Mouse (Mus musculus): Measurements from ENCODE around the gene Sinhcaf. TPM values are rescaled to one million over a fixed set of nuclear protein-coding genes. Genes with fewer than 3 reads are reported as not detected.

Gene Sinhcaf
- total and polyA plus RNA-seq, 3 experiments: 57.5 to 146 (median 82.3) TPM

DNA sequence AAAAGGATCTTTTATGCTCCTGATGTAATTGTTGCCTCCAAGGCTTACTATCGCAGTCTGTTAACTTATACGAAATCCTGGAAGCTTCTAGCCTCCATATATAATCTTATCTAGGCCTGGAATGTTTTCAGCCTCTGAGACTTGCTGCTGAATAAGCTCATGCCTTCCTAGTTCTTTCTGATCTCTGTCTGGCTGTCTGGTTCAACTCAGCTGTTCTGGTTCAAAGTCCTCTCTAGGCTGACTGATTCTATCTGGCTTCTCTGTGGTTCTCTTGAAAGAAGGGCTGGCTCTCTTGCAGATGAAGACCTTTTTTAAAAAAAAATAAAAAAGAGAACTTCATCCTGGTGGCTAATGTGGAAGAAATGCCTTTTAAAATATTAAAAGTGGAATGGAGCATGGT lies 26.6 kb upstream of the Sinhcaf start:
- no peak for DNase-seq (ENCODE audit: extremely low read depth)
- H3K9me3 ChIP-seq (replicated peaks; ENCODE audit: low read length): no peaks in the 10 kb centered on the region
- dilution Hi-C loops (cut with MboI; ENCODE audit: extremely low pct_ligation_motif_present, extremely low pct_unique_long_range_greater_than_20kb, low sequenced_read_pairs) (no loop called here), in situ Hi-C loops (cut with MboI; ENCODE audit: low pct_ligation_motif_present, low pct_unique_long_range_greater_than_20kb, low sequenced_read_pairs) (no loop called here)
- no peak overlapping the region for H3K4me2 ChIP-seq (ENCODE audit: insufficient read depth, low read depth, poor library complexity, severe bottlenecking)
- TF ChIP-seq CHD1 (IDR thresholded peaks at IDR 0.05; ENCODE audit: low read depth, low read length) (no peak), GABPA (IDR thresholded peaks at IDR 0.05; ENCODE audit: insufficient replicate concordance, low read depth, low read length) (no peak), POLR2A (IDR thresholded peaks at IDR 0.05; ENCODE audit: low read depth, low read length) (no peak), TBP (conservative IDR thresholded peaks at IDR 0.05; ENCODE audit: low read depth, low read length) (no peak), UBTF (IDR thresholded peaks at IDR 0.05; ENCODE audit: low read depth, low read length) (no peak), JUN (IDR thresholded peaks at IDR 0.05; ENCODE audit: insufficient read depth, low read depth, low read length) (no peak), EP300 (IDR thresholded peaks at IDR 0.05; ENCODE audit: low read length) (no peak), ZNF384 (IDR thresholded peaks at IDR 0.05; ENCODE audit: low read depth, low read length) (no peak), ETS1 (conservative IDR thresholded peaks at IDR 0.05; ENCODE audit: low read depth, low read length) (no peak), MAZ (IDR thresholded peaks at IDR 0.05; ENCODE audit: low read depth, low read length) (no peak), MEF2A (IDR thresholded peaks at IDR 0.05; ENCODE audit: borderline replicate concordance, low read depth, low read length) (no peak), MYC (IDR thresholded peaks at IDR 0.05; ENCODE audit: low read depth, low read length) (no peak)
- H3K4me3 ChIP-seq (replicated peaks in 1 of 3; ENCODE audit: low read depth in 2 of 3, low read length in 2 of 3, poor library complexity in 1 of 3): no peak overlapping the region
- H3K36me3 ChIP-seq (replicated peaks in 1 of 2; ENCODE audit: control insufficient read depth in 1 of 2, insufficient read depth in 1 of 2, low read length in 1 of 2): no peaks in the 10 kb centered on the region
- no peaks in the 10 kb centered on the region for H3K27me3 ChIP-seq (replicated peaks)
- no peak overlapping the region for H3K9ac ChIP-seq (ENCODE audit: insufficient read depth, low read depth)
- H3K4me1 ChIP-seq (ENCODE audit: control insufficient read depth in 1 of 2, insufficient read depth in 2 of 2): peaks cover 7 to 17% of the 10 kb centered on the region in 2 experiments
- H3K79me2 ChIP-seq (replicated peaks; ENCODE audit: control insufficient read depth, extremely low read depth, insufficient read depth, poor library complexity, severe bottlenecking): no peaks in the 10 kb centered on the region
- no peak overlapping the region for H3K27ac ChIP-seq (ENCODE audit: insufficient read depth, low read depth)

DNA sequence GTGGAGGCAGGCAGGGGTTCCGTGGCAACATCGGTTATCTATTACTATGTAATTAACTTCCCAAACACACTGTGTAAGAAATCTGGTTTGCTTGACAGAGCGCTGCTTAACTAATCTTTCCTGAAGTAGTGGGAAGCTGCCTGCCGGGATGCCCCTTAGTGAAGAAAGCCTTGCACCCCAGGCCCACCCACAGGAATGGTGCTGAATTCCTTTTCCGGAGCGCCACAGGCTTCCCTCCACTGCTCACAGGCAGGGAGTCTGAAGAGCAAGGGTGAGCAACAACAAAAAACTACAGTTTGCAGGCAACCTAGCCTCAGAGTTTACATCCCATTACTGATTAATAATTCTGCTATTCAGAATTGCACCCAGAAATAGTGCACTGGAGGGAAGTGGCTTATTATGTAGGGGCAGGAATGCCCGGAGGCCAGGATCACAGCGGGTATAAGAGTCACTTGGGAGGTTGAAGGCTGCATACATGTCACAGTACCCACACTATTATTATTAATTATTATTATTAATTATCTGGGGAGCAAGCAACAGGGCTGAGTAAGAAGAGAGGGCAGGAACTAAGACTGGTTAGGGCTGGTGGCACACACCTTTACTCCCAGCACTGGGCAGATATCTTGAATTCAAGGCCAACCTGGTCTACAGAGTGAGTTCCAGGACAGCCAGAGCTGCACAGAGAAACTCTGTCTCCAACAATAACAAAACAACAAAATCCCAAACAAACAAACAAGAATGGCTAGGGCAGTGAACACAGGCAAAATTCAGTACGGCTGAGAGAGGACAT lies 26.0 kb upstream of the Sinhcaf start:
- Histone ChIP-seq H3K79me2 (replicated peaks; ENCODE audit: control insufficient read depth, extremely low read depth, insufficient read depth, poor library complexity, severe bottlenecking) (no peaks in the 10 kb centered on the region), H3K27me3 (replicated peaks) (no peaks in the 10 kb centered on the region), H3K4me2 (ENCODE audit: insufficient read depth, low read depth, poor library complexity, severe bottlenecking) (no peak overlapping the region; the same call in 1 of the 2 replicates), H3K27ac (ENCODE audit: insufficient read depth, low read depth) (no peak overlapping the region), H3K4me1 (ENCODE audit: control insufficient read depth in 1 of 2, insufficient read depth in 2 of 2) (peaks cover 7 to 17% of the 10 kb centered on the region in 2 experiments), H3K9me3 (replicated peaks; ENCODE audit: low read length) (no peaks in the 10 kb centered on the region), H3K36me3 (replicated peaks in 1 of 2; ENCODE audit: control insufficient read depth in 1 of 2, insufficient read depth in 1 of 2, low read length in 1 of 2) (no peaks in the 10 kb centered on the region), H3K4me3 (replicated peaks in 1 of 3; ENCODE audit: low read depth in 2 of 3, low read length in 2 of 3, poor library complexity in 1 of 3) (no peak overlapping the region), H3K9ac (ENCODE audit: insufficient read depth, low read depth) (no peak overlapping the region)
- dilution Hi-C loops (cut with MboI; ENCODE audit: extremely low pct_ligation_motif_present, extremely low pct_unique_long_range_greater_than_20kb, low sequenced_read_pairs) (no loop called here), in situ Hi-C loops (cut with MboI; ENCODE audit: low pct_ligation_motif_present, low pct_unique_long_range_greater_than_20kb, low sequenced_read_pairs) (no loop called here)
- TF ChIP-seq RAD21 (IDR thresholded peaks at IDR 0.05; ENCODE audit: low read depth, low read length): no peak
- TF ChIP-seq USF2 (conservative IDR thresholded peaks at IDR 0.05; ENCODE audit: low read depth, low read length): no peak
- no peak for TF ChIP-seq ZNF384 (IDR thresholded peaks at IDR 0.05; ENCODE audit: low read depth, low read length)
- no peak for TF ChIP-seq JUN (IDR thresholded peaks at IDR 0.05; ENCODE audit: insufficient read depth, low read depth, low read length)
- TF ChIP-seq MAX (IDR thresholded peaks at IDR 0.05; ENCODE audit: low read length): no peak
- TF ChIP-seq CHD2 (IDR thresholded peaks at IDR 0.05; ENCODE audit: low read length): no peak
- no peak for TF ChIP-seq ZKSCAN1 (IDR thresholded peaks at IDR 0.05; ENCODE audit: borderline replicate concordance, low read depth, low read length)
- no peak for TF ChIP-seq EP300 (IDR thresholded peaks at IDR 0.05; ENCODE audit: low read length)
- DNase-seq (ENCODE audit: extremely low read depth): no peak

Measured in CH12.LX (cell line).